Mouse (Mus musculus): ENCODE data around the gene Slc24a3.

Slc24a3 gene

GRCm38 (mm10) chr2:145167664-145168360 is at the start of gene Slc24a3:
TSS of gene Slc24a3 (plus strand) at chr2:145167754.
- peak; percentile 81 to 84 for DNase-seq

DNA sequence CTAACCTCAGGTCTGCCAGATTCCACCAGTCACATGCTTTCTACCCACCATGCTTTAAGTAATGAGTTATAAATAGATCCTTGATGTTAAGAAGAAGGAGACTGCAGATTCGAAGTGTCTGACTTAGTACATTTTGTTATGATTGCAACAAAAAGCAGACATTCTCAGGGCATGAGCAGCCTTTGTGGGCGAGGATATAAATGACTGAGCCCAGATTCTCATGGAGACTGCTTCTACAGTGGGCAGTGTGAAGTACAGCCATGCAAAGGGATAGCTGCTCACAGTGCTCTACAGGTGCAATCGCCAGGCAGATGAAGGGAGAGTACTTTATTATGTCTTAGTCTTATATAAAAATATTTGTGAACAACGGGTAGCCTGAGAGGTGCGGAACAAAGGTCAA is 49.8 kb upstream of the Slc24a3 start:
- DNase-seq: no peak

DNA sequence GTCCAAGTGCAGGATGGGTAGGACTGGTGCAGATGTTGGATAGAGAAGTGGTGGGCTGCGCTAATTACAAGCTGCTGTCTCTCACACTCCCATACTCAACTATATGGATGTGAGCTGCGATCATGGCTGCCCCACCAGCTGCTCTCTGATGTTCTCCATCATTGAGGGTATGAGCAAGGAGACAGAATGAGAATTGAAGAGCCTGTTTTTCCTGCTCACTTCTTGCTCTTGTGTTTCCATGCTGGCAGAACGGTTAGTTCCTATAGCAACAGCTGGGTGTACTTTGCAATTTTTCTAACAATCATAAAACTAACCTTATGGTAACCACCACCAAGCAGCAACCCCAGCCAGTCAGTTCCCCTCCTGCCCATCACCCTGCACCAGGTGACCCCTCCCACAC is 39.8 kb upstream of the Slc24a3 start:
- no peak for DNase-seq

- DNase-seq: no peak
Measured at GRCm38 (mm10) chr2:145136625-145137291, 30.8 kb upstream of the Slc24a3 start.

DNA sequence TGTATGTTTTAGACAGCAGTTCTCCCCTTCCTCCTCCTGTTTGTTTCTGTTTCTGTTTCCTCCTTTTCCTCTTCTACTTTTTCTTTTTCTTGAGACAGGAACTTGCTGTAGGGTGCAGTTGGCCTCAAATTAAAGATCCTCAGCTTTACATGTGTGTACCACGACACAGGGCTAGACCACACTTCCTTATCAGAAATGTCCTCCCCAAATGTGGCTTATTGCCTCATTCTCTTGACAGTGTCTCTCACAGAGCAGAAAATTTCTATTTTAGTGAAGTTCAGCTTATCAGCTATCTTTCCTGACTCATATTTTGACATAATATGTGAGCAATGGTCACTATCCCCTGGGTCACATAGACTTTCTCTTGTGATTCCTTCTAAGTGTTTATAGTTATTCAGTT is 17.1 kb upstream of the Slc24a3 start:
- no peak for DNase-seq

GRCm38 (mm10) chr2:145150821-145151220 is 16.7 kb upstream of the Slc24a3 start:
- no peak for DNase-seq

GRCm38 (mm10) chr2:145152281-145152680 is 15.3 kb upstream of the Slc24a3 start:
- DNase-seq: no peak

DNA sequence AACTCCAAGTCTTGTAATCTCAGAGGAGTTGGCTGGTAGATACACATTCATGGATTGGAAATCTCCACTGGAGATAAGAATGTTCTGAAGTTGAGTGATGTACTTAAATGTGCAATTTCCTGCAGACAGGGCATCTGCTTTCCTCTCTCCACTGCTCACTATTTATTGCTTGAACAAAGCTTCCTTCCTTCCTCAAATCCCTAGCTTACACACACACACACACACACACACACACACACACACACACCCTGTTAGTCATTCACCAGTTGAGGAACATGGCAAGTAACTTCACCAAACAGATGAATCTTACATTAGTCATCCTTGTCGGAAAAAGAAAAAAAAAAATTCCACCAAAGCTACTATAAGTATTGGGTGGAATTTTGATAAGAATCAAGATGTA is 8.6 kb upstream of the Slc24a3 start:
- no peak for DNase-seq

- DNase-seq: peak; percentile 82 to 86
Measured at GRCm38 (mm10) chr2:145161046-145161700, 6.4 kb upstream of the Slc24a3 start.

GRCm38 (mm10) chr2:145164086-145164485 is 3.5 kb upstream of the Slc24a3 start:
- DNase-seq: no peak

DNA sequence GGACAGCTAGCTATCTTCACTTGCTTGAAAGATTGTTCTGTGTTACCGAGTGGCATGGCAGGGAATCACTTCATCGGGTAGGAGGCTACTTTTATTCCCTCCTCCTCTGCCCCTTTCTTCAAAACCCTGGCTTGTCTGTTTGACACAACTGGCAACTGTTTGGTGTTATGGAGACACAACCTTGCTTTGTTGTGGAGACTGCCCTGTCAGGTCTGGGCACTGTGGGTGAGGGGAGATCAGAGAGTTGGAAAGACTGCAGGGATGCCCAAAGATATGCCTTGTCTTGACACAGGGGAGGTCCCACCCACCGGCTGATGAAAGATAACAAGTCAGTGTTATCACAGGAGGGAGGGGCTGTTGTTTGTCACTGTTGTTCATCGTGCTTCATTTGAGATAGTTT is 3.0 kb upstream of the Slc24a3 start:
- no peak for DNase-seq

- no peak for DNase-seq
Measured at GRCm38 (mm10) chr2:145165076-145165475, 2.5 kb upstream of the Slc24a3 start.

GRCm38 (mm10) chr2:145165854-145166253 is 1.7 kb upstream of the Slc24a3 start:
- DNase-seq: no peak

DNA sequence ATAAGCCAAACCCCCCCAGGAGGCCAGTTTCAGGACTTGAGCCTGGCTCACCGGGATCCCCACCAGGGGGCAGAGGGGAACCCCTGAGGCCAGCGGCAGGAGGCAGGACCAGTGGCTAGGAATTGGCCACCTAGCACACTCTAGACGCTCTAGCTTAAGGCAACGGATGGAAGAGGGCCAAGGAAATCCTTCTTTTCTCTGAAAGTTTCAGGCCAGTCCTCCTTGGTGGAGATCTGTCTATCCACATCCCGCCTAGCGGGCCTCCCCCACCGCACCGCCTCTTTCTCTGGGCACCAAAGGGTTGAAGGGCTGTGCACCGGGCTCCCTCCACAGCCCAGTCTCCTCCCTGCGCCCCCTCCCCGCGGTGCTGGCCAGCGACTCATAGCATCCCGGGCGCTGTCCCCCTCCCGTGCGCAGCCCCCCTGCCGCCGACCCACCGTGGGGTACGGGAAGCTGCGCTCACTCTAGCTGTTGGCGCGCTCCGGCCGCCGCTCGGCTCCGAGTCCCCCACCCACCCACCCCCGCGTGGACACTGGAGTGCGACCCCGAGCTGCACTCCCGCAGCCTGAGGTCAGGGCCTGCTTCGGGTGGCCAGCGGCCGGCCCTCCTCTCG is 397 bp upstream of the Slc24a3 start:
- peak; percentile 64 to 73 for DNase-seq

- DNase-seq: peak in 1 of 2 experiments; percentile 10
Measured at GRCm38 (mm10) chr2:145168405-145168971, 934 bp downstream of the Slc24a3 start.

DNA sequence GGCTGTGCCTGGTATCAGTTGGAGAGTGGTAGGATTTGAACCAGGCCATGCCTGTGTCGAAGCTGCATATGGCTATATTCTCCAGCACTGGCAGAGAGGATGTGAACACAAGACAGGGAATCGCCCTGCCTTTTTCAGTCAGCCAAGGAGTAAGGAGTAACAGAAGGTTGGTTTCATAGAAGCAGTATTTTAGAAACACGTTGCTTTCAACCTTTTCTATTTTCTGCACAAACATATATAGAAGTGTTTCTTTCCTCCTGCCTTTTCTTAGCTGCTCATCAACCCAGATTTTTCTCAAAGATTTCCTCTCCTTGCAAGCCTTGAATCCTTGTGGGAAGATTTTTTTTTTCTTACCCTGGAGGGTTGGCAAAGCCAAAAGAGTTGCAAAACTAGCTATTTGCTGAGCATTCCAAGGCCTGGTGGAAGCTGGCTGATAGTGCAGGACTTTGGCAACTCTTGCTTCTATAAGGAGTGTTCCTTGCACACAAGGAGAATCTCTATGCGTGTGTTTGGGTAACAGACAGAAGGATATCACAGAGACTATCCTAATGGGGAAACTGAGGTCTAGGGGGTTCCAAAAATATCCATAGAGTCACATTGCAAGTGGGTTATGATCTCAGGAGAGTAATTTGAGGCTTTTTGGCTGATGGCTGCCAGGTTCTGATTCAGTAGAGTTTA is 5.6 kb downstream of the Slc24a3 start:
- no peak for DNase-seq

GRCm38 (mm10) chr2:145175036-145175435 is 7.5 kb downstream of the Slc24a3 start:
- DNase-seq: no peak

GRCm38 (mm10) chr2:145182410-145182809 is 14.9 kb downstream of the Slc24a3 start:
- no peak for DNase-seq

GRCm38 (mm10) chr2:145188828-145189227 is 21.3 kb downstream of the Slc24a3 start:
- no peak for DNase-seq

DNA sequence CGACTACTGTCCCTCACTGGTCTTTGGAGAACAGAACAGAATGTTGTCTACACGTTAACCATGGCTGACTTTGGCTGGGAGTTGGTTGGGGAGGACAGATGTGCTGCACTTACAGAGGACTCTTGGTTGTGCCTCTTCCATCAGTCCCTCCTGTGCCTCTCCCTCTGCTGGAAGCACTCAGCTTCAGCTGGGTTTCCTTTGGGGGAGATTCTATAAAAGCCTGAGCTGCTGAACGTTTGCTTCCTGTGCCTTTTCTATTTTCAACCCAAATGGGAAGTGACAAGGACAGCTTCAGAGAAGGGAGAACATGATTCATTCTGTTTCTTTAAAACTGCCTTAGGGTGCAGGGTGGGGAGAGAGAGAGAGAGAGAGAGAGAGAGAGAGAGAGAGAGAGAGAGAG is 28.5 kb downstream of the Slc24a3 start:
- DNase-seq: no peak

DNA sequence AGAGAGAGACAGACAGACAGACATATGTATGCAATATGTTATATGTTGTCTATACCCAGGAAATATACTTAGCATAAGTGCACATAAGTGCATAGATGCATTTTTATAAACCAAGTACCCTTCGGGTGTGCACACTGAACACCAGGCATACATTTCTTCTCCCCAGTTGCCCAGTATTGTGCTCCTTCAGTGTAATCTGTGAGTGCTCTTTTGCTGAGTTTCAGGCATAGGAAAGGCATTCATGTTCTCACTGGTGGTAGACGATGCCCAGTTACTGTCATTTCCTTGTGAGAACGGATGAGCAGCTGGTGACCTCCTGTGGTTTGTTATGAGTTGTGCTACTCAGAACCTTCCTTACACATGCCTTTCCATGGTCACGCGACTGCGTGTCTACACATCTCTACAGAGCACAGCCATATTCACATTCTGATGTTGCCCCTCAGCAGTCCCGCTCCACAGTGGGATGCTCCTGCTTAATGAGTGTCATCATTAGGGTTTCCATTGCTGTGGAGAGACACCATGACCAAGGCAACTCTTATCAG is 29.0 kb downstream of the Slc24a3 start:
- no peak for DNase-seq

GRCm38 (mm10) chr2:145197076-145197475 is 29.5 kb downstream of the Slc24a3 start:
- no peak for DNase-seq
